Mouse (Mus musculus): ENCODE data around the gene Cmss1. TPM values are rescaled to one million over a fixed set of nuclear protein-coding genes. Genes with fewer than 3 reads are reported as not detected.

Cmss1 gene
- 2.5 and 16.9 TPM in 2 replicates for total RNA-seq (2015; ENCODE audit: low replicate concordance)
- total RNA-seq (2017; ENCODE audit: low replicate concordance): 7.4 and 12.1 TPM in 2 replicates

GRCm38 (mm10) chr16:57606444-57607227 is at the start of gene Cmss1:
TSS of gene Cmss1 (minus strand) at chr16:57606864.
- peak; percentile 99 for ATAC-seq (replicated peaks; ENCODE audit: low FRiP score, poor library complexity, severe bottlenecking)

DNA sequence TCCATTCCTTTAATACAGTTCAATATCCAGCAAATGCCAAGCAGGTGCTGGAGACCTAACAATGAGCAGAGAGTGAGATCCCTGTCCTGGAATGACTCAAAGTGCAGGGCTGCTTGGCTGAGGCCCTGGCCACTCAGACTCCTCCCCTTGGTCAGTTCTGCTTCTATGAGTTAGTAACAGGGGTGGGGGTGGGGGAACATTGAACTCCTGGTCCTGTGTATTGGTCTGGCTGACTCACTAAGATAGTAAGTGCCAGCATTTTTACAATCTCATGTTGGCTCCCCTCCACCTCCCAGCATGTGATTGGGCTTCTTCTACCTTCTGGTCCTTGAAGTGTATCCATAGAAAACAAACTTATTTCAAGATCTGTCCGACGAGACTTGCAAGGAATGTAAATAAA is 43.2 kb upstream of the Cmss1 start:
- no peak for ATAC-seq (replicated peaks; ENCODE audit: low FRiP score, poor library complexity, severe bottlenecking)

DNA sequence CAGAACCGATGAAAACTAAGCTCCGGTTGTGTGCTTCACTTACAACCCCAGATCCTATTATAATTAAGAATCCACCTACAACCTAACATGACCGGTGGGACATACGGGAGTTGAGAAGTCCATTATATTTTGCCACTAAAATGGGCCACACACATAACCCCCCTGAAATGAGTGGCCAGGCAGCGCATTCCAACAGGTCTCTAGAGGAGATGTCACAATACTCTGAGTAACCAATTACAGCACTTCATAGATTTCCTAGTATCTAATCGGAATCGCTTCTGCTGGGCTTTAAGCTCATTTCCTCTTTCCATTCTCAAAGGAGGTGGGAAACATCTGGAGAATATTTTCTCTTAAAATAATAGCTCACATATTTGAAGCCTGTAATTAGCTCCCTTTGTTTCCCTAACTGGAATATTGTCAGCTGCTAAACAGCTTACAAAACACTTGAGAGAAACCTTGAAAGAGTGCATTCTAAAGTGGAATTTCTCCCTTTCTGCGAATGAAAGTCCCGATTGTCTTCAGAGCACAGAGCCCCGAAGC is 34.8 kb upstream of the Cmss1 start:
- ATAC-seq (replicated peaks; ENCODE audit: low FRiP score, poor library complexity, severe bottlenecking): no peak

DNA sequence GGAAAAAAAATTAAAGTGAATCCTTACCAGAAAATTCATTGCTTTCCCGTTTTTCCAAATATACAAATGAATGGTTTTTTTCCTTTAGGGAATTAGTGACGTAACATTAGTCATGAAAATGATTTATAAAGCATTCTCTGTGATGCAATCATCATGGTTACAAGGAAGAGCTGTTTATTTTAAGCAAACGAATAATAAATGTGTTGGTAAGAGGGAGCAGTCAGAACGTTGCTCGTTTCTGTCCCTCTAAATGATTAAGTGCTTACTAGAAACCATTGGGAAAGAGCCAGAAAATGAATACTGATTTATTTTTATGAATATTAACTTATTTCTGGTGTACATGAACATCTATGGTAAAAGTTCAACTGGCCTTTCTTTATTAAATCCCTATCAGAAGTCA is 28.1 kb upstream of the Cmss1 start:
- no peak for ATAC-seq (replicated peaks; ENCODE audit: low FRiP score, poor library complexity, severe bottlenecking)

DNA sequence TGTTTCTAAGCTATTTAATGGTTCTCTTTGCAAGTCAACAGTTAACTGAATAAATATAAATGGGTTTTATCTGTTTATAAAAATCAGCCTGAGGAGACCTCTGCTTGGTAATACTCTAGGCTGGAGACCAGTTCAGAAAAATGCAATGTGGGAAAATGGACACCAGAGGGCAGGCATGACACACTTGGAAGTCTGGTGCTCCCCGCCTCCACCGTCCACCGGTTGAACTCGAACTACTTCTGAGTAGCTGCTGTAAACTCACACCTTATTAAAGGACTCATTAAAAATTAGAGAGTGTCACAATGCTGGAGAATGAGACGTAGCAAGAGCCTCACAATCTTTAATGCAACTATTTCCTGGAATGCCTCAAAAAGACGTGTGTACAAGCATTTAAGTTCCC is 27.5 kb upstream of the Cmss1 start:
- no peak for ATAC-seq (replicated peaks; ENCODE audit: low FRiP score, poor library complexity, severe bottlenecking)

DNA sequence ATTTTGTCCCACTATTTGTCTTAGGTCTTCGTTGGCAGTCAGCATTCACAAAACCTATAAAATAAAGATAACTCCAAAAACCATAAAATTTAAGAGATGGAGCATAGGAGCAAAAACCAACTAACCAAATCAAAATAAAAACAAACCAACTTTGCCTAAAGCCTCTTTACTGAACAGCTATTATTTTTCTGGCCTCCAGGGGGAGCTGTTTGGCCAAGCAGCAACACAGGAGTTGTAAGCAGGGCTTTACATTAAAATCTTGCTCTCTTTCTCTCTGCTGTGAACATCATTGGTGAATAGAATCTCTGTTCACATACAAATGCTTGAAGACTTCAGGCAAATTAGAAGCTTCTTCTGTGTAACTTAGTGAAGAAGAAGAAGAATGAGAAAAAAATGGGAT is 5.1 kb upstream of the Cmss1 start:
- ATAC-seq (replicated peaks; ENCODE audit: low FRiP score, poor library complexity, severe bottlenecking): 0 out of 2 replicates have a peak, but pooled peaks have one; percentile 60

DNA sequence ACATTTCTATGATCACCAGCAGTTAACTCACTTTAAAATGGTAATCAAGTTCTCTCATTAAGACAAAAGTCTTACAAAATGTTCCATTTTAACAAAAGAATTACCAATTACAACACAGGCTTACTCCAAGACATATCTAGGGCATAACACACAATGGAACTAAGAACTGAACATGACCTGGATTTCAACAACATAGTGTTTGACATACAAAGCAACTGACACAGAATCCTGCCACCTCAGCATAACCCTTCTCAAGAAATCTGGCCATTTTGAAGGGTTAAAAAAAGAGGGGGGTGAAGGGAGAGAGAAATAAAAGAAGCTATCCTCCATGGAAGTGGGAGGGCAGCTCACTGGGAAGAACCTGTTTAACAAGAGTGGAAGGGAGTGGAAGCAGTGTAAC is 5.6 kb downstream of the Cmss1 start:
- no peak for ATAC-seq (replicated peaks; ENCODE audit: low FRiP score, poor library complexity, severe bottlenecking)

- ATAC-seq (replicated peaks; ENCODE audit: low FRiP score, poor library complexity, severe bottlenecking): no peak
Observed at GRCm38 (mm10) chr16:57597295-57597957, 9.2 kb downstream of the Cmss1 start.

DNA sequence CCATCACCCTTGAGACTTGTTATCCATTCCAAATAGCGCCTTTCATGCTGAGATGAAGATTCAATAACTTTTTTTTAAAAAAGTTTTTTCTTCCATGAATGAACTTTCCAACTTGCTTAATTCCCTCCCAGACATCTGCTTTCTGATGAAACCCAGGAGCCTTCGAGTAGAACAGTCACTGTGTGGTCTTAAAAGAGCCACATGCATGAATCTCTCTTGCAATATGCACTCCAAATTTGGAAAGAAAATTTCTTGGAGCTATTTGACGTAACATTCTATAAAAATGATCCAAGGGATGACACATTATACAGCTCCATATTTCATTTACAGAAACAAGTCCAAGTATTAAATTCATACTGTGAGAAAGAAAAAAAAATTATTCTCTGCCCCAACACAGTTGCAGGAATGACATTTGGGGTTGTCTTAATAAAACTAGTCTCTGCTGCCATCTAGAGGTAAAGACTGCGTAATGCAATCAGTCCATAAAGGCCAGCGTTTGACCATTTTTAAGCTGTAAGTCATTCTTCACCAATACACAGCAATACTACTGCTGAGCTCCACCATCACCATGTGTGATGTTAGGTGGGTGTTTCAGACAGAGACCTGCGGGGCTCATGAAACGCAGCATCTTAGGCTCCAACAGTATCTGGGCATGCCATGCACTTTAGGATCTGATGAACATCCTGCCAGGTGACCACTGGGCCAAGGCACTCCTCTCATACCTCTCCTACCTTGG is 13.1 kb downstream of the Cmss1 start:
- peak; percentile 62; the same call in 1 of the 2 replicates for ATAC-seq (replicated peaks; ENCODE audit: low FRiP score, poor library complexity, severe bottlenecking)

- no peak for ATAC-seq (replicated peaks; ENCODE audit: low FRiP score, poor library complexity, severe bottlenecking)
Observed at GRCm38 (mm10) chr16:57585201-57585600, 21.5 kb downstream of the Cmss1 start.

DNA sequence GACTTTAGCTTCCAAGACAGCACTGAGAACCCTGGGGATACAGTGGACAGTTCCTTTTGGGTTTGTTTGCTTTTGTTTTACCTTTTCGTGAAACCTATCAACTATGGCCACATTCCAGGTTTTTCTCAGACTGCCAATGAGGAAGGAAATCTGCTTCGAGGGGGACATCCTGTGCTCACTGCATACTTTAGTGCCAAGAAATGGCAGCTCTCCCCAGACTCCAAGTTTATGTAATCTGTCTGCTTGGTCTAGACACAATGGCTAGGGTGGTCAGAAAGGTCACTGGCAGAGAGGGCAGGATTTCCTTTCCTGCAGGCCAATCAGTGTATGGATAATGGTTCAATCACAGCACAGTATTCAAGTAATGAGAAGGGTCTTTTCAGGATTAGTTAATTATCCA is 24.7 kb downstream of the Cmss1 start:
- ATAC-seq (replicated peaks; ENCODE audit: low FRiP score, poor library complexity, severe bottlenecking): no peak

- ATAC-seq (replicated peaks; ENCODE audit: low FRiP score, poor library complexity, severe bottlenecking): no peak
Observed at GRCm38 (mm10) chr16:57580041-57580440, 26.6 kb downstream of the Cmss1 start.

- no peak for ATAC-seq (replicated peaks; ENCODE audit: low FRiP score, poor library complexity, severe bottlenecking)
Observed at GRCm38 (mm10) chr16:57577519-57577918, 29.1 kb downstream of the Cmss1 start.

- ATAC-seq (replicated peaks; ENCODE audit: low FRiP score, poor library complexity, severe bottlenecking): no peak
Observed at GRCm38 (mm10) chr16:57575764-57576388, 30.8 kb downstream of the Cmss1 start.

DNA sequence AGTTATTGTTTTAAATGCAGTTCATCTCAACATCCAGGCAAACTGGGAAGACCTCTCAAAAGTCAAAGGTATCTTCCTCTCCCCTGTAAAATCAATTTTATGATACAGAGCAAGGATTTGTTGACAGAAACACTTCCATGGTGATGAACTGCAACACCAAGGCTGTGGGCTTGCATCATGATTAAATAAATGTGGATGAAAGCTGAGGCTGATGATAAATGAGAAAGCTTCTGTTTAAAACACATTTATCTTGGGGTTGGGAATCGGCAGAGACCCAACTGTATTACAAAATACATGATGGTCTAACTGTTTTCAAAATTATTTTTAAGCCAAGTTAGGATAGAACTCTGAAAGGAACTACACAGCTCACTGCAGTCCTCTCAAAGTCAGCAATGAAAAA is 32.8 kb downstream of the Cmss1 start:
- no peak for ATAC-seq (replicated peaks; ENCODE audit: low FRiP score, poor library complexity, severe bottlenecking)

DNA sequence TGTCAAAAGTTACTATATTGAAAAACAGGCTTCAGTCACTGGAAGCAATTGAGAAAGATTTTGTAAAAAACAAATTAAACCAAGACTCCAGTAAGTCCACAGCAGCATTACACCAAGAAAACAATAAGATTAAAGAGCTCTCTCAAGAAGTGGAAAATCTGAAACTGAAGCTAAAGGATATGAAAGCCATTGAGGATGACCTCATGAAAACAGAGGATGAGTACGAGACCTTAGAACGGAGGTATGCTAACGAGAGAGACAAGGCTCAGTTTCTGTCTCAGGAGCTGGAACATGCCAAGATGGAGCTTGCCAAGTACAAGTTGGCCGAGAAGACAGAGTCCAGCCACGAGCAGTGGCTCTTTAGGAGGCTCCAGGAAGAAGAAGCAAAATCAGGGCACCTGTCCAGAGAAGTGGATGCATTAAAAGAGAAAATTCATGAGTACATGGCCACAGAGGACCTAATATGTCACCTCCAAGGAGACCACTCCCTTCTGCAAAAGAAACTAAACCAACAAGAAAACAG is 35.8 kb downstream of the Cmss1 start:
- ATAC-seq (replicated peaks; ENCODE audit: low FRiP score, poor library complexity, severe bottlenecking): no peak

DNA sequence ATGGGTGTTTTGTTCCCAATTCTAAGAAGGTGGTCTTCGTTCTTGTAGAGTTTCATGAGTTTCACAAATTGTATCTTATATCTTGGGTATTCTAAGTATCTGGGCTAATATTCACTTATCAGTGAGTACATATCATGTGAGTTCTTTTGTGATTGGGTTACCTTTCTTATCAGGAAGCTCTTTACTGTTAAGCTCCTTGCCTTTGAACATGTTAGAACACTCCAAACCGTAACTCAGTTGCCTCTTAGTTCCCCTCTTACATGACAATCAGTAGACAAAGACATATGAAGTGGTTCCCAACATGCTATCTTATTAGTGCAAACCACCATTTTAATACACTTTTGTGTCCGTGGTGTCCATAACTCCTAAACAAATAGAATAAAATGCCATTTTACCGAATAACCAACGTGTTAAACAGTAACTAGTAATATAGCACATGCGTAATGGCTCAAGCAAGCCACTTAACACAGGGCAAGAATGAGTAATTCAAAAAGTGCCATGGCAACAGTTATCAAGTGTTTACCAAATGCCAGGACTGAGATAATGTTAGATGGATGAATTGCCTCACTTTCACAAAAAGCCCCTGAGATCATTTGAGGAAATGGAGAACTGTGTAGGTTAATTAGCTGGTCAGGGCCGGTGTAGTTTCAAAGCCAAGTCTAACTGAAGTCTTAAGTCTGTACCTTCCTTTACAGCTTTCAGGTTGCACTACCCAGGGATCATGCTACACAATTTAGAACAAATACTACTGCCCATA is 37.8 kb downstream of the Cmss1 start:
- ATAC-seq (replicated peaks; ENCODE audit: low FRiP score, poor library complexity, severe bottlenecking): no peak

DNA sequence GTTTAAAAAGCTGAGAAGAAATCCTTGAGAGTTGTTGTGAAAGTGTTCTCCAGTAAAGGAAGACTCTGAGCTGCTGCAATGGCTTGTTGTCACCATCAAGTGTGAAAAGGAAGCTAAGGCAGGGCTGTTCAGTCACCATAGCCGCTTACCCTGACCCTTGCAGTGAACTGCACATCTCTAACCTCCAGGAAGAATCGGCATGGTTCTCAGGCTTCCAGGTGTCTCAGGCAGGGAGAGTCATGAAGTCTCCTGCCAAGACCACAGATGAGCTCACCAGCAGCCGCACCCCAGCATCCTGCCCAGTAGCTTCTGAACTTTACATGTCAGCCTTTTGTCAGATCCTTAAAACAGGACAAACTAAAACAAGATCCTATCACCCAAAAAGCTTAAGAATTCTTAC is 40.4 kb downstream of the Cmss1 start:
- no peak for ATAC-seq (replicated peaks; ENCODE audit: low FRiP score, poor library complexity, severe bottlenecking)

DNA sequence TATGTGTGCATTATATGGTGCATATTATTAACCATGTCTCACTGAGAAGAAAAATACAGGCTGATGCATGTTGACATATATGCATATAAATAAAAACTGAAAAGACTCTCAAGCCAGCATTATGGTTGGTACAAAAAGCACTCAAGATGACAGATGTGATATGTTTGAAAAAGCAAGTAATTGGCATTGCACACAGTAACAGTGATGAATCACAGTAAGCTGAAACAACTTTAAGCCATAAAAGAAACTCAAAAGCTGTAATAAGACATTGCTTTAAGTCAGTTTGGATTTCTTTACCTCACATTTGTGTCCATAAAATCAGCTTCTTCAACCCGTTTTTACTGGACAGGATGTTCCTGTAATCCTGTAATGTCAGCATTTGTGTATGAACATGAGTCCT is 41.9 kb downstream of the Cmss1 start:
- ATAC-seq (replicated peaks; ENCODE audit: low FRiP score, poor library complexity, severe bottlenecking): no peak

Data from erythroblast, adult 5-6 weeks (primary cell).